Comparison of ENCODE assay signal across 1 mouse cellular context in the genomic region with DNA sequence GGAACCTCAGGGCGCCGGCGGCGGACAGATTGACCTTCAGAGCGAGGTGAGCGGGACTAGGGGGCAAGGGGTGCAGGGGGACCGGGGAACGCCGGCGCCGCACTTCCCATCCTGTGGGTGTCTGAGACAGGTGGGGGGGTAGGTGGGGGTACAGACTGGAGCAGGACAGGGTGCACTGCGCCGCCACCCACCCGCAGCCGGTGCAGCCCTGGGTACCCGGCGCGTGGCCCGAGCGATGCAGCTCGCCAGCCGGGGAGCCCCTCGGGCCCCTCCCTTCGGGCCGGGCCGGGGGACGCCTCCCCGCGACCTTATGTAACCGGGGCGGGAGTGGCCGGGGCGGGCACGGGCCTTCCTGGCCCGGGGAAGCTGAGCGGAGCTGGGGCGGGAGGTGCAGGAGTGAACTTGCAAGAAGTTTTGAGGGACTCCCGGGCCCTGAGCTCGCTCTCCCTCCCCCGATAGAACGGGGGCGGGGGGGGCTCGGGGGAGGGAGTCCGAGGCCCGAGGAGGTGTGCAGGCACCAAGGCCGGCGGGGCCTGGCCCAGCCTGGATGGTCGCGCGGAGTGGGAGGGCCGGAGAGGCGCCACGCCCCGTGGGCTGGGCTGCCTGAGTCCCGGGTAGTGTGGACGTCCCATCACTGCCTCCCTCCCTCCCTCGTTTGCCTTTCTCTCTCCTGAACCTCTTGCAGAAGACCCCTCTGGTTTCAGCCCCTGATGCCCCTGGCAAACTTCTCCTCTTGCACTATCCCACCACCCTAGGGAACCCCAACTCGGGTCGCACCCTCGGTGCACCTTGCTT.
TF ChIP-seq lines count a peak whose summit lies in the region.

No protein-coding gene starts in this region.

TF ChIP-seq in myocyte, 11 proteins besides CTCF, POLR2A, EP300 and RAD21:
- TF ChIP-seq TCF12 (IDR thresholded peaks at IDR 0.05; ENCODE audit: insufficient read depth, poor library complexity, severe bottlenecking) (no peak), E2F4 (IDR thresholded peaks at IDR 0.05; ENCODE audit: insufficient read depth) (no peak), TCF3 (IDR thresholded peaks at IDR 0.05; ENCODE audit: insufficient read length, low read depth) (no peak), MYOG (IDR thresholded peaks at IDR 0.05; ENCODE audit: control insufficient read depth in 1 of 3, insufficient read depth in 1 of 3, insufficient read length in 2 of 3, low read depth in 2 of 3) (peak in 1 of 3 experiments; percentile 3), USF1 (IDR thresholded peaks at IDR 0.05; ENCODE audit: low read depth) (no peak), MYOD1 (IDR thresholded peaks at IDR 0.05; ENCODE audit: control insufficient read depth in 1 of 3, insufficient read length in 2 of 3, low read depth in 2 of 3) (no peak), POLR2AphosphoS2 (IDR thresholded peaks at IDR 0.05; ENCODE audit: insufficient read length, low read depth) (peak; percentile 73), MAX (IDR thresholded peaks at IDR 0.05; ENCODE audit: low read depth) (no peak)
